Mouse (Mus musculus) kidney, postnatal 25 days (tissue): ENCODE results near the gene Rnd1.
A peak's percentile ranks its signal among the peaks of the same experiment; 100 is the strongest.

Experiments used
- DNase-seq, 2 experiments: peaks; one replicate each; pipeline ENCODE4 v3.0.0; 2021; ENCODE audit warnings: mixed read lengths in 2 of 2

The Rnd1 gene

GRCm38 (mm10) chr15:98676940-98677728, at the start of gene Rnd1:
Gene Rnd1, minus strand, starts transcription at chr15:98677461.
- DNase-seq = peak; percentile 88 to 94

DNA sequence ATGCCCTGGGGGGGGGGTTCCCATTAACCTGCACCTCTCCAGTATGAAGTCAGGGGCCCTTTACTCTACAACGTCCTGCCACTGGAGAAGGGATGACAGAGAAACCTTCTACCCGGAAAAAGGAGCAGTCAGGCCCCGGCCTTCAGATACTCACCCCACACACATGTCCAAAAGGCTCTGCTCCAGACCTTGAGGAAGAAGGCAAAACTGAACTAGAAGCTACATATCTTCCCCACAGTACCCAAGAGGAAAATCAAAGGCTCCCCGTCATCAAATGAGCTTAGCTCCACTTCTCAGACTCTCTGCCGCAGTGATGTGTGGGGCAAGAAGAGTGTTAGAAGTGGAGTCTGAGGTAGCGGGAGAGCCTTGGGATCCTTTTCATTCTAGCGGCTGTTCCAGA, 49.5 kb upstream of the Rnd1 start:
- no peak for DNase-seq

- peak; percentile 30 to 74 for DNase-seq
These were observed 48.8 kb upstream of the Rnd1 start for GRCm38 (mm10) chr15:98726079-98726478.

DNA sequence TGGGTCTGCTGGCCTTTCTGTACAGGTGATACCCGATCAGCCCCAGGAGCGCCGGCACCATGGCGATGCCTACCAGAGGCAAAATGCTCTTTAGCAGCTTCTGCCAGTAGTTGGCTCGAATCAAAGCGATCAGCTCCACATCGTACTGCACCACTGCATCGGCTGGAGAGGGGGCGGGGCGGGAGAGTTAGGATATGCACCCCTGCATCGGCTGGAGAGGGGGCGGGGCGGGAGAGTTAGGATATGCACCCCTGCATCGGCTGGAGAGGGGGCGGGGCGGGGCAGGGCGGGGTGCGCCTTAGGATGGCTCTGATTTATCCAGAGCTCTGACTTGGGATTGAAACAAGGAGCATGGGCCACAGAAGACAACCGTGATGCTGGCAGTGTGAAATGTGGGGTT, 47.2 kb upstream of the Rnd1 start:
- DNase-seq = no peak

DNA sequence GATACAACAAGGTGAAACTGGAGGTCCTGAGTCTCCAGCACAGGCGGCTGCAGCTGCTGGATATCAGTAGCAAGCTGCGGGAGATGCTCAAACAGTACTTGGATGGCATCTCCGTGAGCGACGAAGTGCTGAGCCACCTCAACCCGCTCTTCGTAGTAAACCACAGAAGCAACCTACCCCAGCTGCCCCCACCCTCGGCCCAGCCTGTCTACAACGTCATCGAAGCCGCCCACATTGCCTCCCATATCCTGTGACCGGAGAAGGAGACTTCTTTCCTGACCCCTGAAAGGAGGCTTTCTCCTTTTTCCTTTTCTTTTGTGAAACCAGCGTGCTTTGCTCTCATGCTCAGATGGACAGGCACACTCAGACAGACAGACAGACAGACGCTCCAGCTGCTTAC, 45.6 kb upstream of the Rnd1 start:
- peak; percentile 41 to 64 for DNase-seq

- no peak for DNase-seq
These were observed 44.9 kb upstream of the Rnd1 start for GRCm38 (mm10) chr15:98722191-98722590.

GRCm38 (mm10) chr15:98717301-98717700, 40.0 kb upstream of the Rnd1 start:
- DNase-seq = no peak

GRCm38 (mm10) chr15:98714230-98714652, 37.0 kb upstream of the Rnd1 start:
- DNase-seq = peak; percentile 51 to 72

GRCm38 (mm10) chr15:98710442-98710841, 33.2 kb upstream of the Rnd1 start:
- DNase-seq = peak; percentile 71 to 88

- peak; percentile 92 to 96 for DNase-seq
These were observed 30.6 kb upstream of the Rnd1 start, which contains the start of gene Ccdc65 for GRCm38 (mm10) chr15:98707766-98708372. Gene Ccdc65, plus strand, starts transcription at chr15:98708207.

DNA sequence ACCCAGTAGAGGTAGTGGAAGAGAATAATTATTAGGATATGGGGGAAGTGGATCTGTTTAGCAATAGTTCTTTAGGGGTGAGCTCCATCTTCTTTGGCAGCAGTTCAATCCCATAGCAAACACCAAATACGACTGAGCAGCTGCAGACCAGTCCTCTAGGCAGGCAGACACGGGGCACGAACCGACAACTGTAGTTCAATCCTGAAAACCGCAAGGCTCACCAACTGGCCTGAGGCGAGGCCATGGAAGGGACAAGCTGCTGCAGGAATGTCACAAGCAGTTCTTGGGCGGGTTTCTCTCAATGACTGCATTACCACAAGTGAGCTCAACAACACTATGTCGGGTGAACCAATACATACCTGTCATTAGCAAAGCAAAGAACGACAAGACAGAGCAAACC, 27.1 kb upstream of the Rnd1 start:
- peak in 1 of 2 experiments; percentile 28 for DNase-seq

- DNase-seq = peak; percentile 89 to 93
These were observed 22.2 kb upstream of the Rnd1 start for GRCm38 (mm10) chr15:98699190-98700105.

DNA sequence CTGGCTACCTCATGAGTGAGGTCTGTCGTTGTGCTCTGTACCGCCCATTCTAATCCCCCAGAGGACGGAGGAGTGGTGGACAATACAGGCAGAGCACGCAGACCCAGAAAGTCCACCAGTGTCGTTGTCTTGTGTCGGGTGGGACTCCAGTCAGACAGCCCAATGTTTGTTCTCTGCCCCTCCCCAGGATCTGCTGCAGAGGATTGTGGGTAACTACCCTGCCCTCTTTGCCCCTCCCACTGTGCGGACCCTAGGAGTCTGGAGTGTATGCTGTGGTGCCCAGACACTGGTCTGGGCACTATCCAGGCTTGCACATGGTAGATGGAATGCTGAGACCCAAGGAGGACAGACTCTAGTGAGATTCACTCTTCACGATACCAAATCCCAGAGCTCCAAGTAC, 19.0 kb upstream of the Rnd1 start:
- no peak for DNase-seq

DNA sequence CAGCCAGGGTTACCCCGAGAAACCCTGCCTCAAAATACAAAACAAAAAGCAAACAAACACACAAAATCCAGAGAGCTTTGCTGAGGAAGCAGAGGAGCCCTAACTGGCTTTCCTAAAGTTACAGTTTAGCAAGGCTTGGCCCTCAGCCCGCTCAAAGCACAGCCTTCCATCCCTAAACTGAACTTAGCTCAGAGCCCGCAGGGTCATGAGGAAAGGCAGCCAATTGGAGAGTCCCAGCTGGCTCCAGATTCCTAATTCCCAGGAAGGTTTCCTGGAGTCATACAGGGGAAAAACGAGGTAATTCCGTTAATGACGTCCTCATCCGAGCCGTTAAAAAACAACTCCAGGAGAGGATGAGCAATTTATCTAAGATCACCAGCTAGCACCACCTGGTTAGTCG, 18.5 kb upstream of the Rnd1 start:
- DNase-seq = peak; percentile 89 to 93

DNA sequence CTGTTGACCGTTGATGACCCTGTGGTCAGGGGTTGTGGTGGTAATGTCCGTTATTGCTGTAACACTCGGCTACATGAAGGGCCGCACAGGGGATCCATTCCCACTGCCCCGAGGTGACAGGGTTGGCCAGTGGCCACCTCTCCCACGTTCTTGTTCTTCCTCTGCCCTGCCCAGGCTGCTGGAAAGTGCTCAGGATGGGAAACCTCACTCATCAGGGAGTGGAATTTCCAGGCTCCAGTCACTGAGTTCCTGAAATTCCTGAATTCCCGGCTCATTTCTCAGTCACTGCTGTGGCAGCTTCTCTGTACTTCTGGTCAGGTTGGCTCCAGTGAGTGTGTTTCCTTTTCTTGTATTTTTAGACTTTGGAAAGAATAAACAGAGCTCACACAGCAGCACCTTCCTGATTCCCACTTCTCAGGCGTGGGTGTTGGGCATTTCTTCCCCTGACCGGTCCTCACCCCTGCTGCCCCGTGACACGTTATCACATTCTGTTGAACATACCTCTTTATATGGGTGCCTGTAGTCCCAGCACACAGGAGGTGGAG, 15.0 kb upstream of the Rnd1 start:
- peak; percentile 76 to 86 for DNase-seq

DNA sequence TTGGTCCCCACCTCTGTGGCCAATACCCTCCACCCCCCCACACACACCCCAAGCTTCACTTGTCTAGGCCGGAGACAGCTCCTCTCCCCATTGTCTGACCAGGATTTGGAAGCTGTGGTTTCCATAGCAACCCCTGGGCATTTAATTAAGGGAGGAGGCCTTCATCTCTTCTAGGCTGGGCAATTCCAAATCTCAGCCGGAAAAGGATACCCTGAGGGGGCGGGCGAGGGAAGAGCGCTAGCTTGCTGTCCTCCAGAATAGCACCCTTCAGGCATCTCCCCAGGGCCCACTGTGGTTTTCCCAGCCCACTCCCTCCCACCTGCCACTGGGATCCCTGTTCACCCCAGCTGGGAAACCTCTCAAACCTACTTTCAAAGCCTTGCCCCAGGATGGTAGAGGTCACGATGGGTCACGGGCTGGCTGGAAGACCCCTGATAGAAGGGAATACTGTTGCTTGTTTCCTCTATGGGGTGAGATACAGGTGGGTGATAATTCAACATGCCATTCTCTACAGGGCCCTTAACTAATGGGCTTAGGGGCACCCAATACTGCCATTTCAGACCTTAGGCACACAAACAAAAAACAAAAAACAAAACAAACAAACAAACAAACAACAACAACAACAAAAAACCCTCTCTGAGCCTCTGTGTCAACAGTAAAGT, 14.4 kb upstream of the Rnd1 start:
- DNase-seq = peak; percentile 32 to 52

DNA sequence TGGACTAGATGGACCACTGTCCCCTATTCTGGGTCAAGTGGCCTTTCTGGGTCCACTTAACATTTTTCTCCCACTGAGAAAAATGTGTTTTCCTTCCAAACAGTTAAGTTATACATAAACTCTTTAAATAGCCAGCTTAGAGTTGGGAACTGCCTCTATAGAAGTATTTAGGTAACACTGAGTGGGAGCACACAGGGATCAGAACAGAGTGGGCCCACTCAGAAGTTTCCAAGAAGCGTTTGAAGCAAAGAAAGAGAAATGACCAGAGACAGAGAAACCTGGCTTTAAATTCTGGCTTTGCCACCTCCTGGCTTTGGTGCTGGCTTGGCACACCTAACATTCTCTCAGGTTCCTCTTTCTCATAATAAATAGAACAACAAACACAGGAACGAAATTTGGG, 12.4 kb upstream of the Rnd1 start:
- DNase-seq = no peak

DNA sequence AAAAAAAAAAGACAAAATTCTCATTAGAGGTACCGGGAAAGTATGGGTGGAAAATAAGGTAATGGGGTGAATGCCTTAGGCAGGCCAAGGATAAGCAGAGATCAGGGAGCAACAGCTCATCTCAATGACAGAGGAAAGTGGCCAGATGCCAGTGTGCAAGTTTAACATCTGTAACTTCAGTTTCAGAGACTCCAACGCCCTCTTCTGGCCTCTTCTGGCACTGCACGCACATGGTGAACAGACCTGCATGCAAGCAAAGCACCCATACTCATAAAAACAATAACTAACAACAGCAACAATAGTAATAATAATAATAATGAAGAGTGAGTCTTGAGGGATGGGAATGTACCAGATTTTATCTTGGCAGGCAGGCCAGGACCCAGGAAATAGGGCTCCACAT, 8.7 kb upstream of the Rnd1 start:
- DNase-seq = no peak

GRCm38 (mm10) chr15:98683746-98684145, 6.5 kb upstream of the Rnd1 start:
- no peak for DNase-seq

DNA sequence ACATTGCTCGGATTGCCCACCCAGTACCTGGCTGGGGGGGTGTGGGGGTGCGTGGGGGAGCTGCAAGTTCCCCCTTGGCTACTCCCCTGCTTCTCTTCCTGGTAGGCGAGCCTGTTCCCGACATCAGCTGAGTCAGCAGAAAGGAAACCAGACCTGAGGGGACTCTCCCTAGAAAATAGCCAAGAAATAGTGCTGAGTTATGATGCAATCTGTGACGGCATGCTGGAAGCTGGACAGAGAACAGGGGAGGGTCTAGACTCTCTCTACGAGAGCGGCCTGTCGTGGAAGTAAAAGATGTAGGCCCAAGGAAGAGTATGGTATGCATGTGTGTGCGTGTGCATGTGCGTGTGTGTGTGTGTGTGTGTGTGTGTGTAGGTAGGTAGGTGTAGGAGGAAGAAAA, 5.9 kb upstream of the Rnd1 start:
- DNase-seq = no peak

GRCm38 (mm10) chr15:98681633-98682032, 4.4 kb upstream of the Rnd1 start:
- no peak for DNase-seq

DNA sequence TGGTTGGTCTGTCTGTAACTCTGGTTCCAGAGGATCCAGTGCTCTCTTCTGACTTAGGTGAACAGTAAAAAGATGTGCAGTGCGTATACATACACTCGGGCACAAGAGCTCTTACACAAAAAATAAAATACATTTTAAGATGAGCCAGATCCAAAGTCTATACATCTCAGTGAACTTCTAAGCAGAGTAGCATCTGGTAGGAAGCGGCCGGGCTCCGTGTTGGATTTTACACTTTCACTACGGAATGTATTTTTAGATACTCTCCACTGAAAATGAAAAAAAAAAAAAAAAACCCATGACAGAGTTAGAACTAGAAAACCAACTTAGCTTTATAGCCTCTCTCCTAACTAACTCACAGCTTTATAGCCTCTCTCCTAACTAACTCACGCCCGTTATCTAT, 3.4 kb upstream of the Rnd1 start:
- no peak for DNase-seq
